Mouse (Mus musculus) myocyte (in vitro differentiated cells): ENCODE results near the gene Popdc3. TPM values are rescaled to one million over a fixed set of nuclear protein-coding genes. Genes with fewer than 3 reads are reported as not detected.
"Not testable (repeated sequence)": the region's sequence is repeated elsewhere in the genome, so short reads cannot be mapped to it uniquely, and the experiment has no call there.

Experiments
- H3K27me3 ChIP-seq: one replicate; pipeline ENCODE4 v1.6.1; 2011; ENCODE audit not compliant: control insufficient read depth, insufficient read depth, insufficient read length
- H3K36me3 ChIP-seq: one replicate; pipeline ENCODE4 v1.6.1; 2011; ENCODE audit not compliant: control insufficient read depth, insufficient read depth
- H3K4me2 ChIP-seq: one replicate; pipeline ENCODE4 v1.6.1; 2011; ENCODE audit warnings: low read depth, control low read depth
- H3K4me3 ChIP-seq: one replicate; pipeline ENCODE4 v1.5.1; 2011; ENCODE audit warnings: mild to moderate bottlenecking, control low read depth, moderate library complexity
- H3K79me2 ChIP-seq: one replicate; pipeline ENCODE4 v1.6.1; 2011; ENCODE audit not compliant: control insufficient read depth, insufficient read depth
- H3ac ChIP-seq: one replicate; pipeline ENCODE4 v1.6.1; 2011; ENCODE audit not compliant: control insufficient read depth, insufficient read length
- CEBPB ChIP-seq: IDR thresholded peaks from 2 replicates; pipeline ENCODE4 v1.6.1; 2011; ENCODE audit warnings: mild to moderate bottlenecking, moderate library complexity; ENCODE audit not compliant: poor library complexity, insufficient read depth, severe bottlenecking
- E2F4 ChIP-seq: IDR thresholded peaks from one replicate; pipeline ENCODE4 v1.6.1; 2011; ENCODE audit warnings: mild to moderate bottlenecking, control low read depth, moderate library complexity; ENCODE audit not compliant: insufficient read depth
- MAX ChIP-seq: IDR thresholded peaks from one replicate; pipeline ENCODE4 v1.6.1; 2011; ENCODE audit warnings: low read depth, mild to moderate bottlenecking, control low read depth
- MYOD1 ChIP-seq, 3 experiments: IDR thresholded peaks; one replicate each; pipeline ENCODE4 v1.6.1; 2011; ENCODE audit warnings: control low read depth in 2 of 3, low read depth in 2 of 3, mild to moderate bottlenecking in 2 of 3, moderate library complexity in 1 of 3; ENCODE audit not compliant: insufficient read length in 2 of 3, control insufficient read depth in 1 of 3
- MYOG ChIP-seq, 3 experiments: IDR thresholded peaks; one replicate each; pipeline ENCODE4 v1.6.1; 2011; ENCODE audit warnings: control low read depth in 2 of 3, low read depth in 2 of 3, mild to moderate bottlenecking in 2 of 3; ENCODE audit not compliant: insufficient read length in 2 of 3, control insufficient read depth in 1 of 3, insufficient read depth in 1 of 3
- POLR2A ChIP-seq: IDR thresholded peaks from one replicate; pipeline ENCODE4 v1.6.1; 2011; ENCODE audit warnings: low read depth, mild to moderate bottlenecking, control low read depth, moderate library complexity; ENCODE audit not compliant: insufficient read length
- POLR2AphosphoS2 ChIP-seq: IDR thresholded peaks from one replicate; pipeline ENCODE4 v1.6.1; 2011; ENCODE audit warnings: low read depth, control low read depth; ENCODE audit not compliant: insufficient read length
- REST ChIP-seq: IDR thresholded peaks from one replicate; pipeline ENCODE4 v1.6.1; 2011; ENCODE audit warnings: mild to moderate bottlenecking, control low read depth, moderate library complexity; ENCODE audit not compliant: insufficient read depth, insufficient read length
- SRF ChIP-seq: IDR thresholded peaks from one replicate; pipeline ENCODE4 v1.6.1; 2011; ENCODE audit warnings: low read depth; ENCODE audit not compliant: control insufficient read depth, insufficient read length
- TCF12 ChIP-seq: IDR thresholded peaks from one replicate; pipeline ENCODE4 v1.6.1; 2011; ENCODE audit warnings: mild to moderate bottlenecking, control low read depth; ENCODE audit not compliant: poor library complexity, insufficient read depth, severe bottlenecking
- TCF3 ChIP-seq: IDR thresholded peaks from one replicate; pipeline ENCODE4 v1.6.1; 2011; ENCODE audit warnings: low read depth, control low read depth; ENCODE audit not compliant: insufficient read length
- USF1 ChIP-seq: IDR thresholded peaks from one replicate; pipeline ENCODE4 v1.6.1; 2011; ENCODE audit warnings: low read depth, mild to moderate bottlenecking, control low read depth, moderate library complexity
- polyA plus RNA-seq: library from polyadenylated mRNA; unstranded; fragments of >200 nt; fragmentation: generic; extraction: Trizol; gene quantifications from one replicate; pipeline ENCODE4 v1.2.1, GENCODE M21; 2012; ENCODE audit warnings: missing spikeins

Popdc3 gene
- polyA plus RNA-seq = 122 TPM

DNA sequence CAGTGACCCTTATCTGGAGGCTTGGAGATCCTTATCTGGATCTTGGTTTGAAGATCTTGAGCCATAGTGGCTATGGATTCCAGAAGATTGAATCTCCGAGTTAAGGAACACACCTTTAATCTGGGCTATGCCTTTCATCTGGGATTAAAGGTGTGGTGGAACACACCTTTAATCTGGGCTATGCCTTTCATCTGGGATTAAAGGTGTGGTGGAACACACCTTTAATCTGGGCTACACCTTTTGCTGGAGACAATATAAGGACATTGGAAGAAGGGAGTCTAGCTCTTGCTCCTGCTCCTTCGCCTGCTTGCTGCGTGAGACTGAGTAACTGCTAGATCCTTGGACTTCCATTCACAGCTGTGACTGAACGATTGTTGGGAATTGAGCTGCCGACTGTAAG is at the start of gene Popdc3:
Popdc3 (plus strand) TSS at position 301 of the 400 bp plus-strand sequence.
- not testable (repeated sequence) for H3K4me3 ChIP-seq, H3K27me3 ChIP-seq, H3K36me3 ChIP-seq, H3K79me2 ChIP-seq, H3K4me2 ChIP-seq, H3ac ChIP-seq

DNA sequence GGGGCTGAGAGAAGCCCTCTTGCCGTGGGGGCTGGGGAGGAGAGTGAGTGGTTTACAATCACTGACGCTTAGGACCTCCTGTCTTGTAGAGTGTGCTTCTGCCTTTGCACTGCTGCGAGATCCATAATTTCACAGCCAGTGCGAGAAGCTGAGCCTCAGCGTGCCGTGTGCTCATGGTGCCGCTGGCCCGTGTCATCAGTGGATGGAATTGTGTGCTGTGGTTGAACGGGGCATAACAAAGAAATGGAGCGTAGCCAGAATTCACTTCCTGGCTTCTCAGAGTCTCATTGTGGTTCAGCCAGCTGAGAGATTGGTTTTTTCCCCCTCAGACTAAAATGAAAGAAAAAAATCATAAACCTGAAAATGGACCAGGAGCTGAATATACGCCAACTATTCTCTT is 48.8 kb upstream of the Popdc3 start:
- Histone ChIP-seq H3K79me2 (peaks cover 13% of the 10 kb centered on the region), H3K4me3 (no peak overlapping the region), H3K36me3 (peaks cover 45% of the 10 kb centered on the region), H3K27me3 (no peaks in the 10 kb centered on the region), H3ac (no peak overlapping the region), H3K4me2 (no peak overlapping the region)
- no peak for TF ChIP-seq E2F4
- no peak for TF ChIP-seq USF1
- TF ChIP-seq MYOG (IDR thresholded peaks at IDR 0.05; ENCODE audit: control insufficient read depth in 1 of 3, insufficient read depth in 1 of 3, insufficient read length in 2 of 3, low read depth in 2 of 3) = no peak
- TF ChIP-seq SRF = no peak
- TF ChIP-seq POLR2A = no peak
- TF ChIP-seq REST = no peak
- TF ChIP-seq TCF12 = no peak
- no peak for TF ChIP-seq TCF3
- TF ChIP-seq CEBPB = no peak
- no peak for TF ChIP-seq POLR2AphosphoS2
- no peak for TF ChIP-seq MYOD1 (IDR thresholded peaks at IDR 0.05; ENCODE audit: control insufficient read depth in 1 of 3, insufficient read length in 2 of 3, low read depth in 2 of 3)
- TF ChIP-seq MAX = no peak

DNA sequence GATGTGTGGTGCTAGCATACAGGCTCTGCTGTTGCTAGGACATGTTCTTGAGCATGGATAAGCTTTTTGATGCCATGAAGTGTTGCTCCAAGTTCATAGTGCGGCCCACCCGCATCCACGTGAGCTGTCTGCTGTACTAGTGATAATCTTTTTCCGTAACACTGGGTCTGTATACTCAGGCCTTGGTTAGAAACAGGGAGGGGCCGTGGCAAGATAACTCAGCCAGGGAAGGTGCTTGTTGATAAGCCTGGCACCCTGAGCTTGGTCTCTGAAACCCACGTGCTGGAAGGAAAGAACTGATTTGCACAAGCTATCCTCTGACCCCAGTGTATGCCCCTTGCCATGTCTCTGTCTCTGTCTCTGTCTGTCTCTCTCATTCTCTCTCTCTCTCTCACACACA is 47.9 kb upstream of the Popdc3 start:
- H3K27me3 ChIP-seq = no peaks in the 10 kb centered on the region
- no peak overlapping the region for H3K4me2 ChIP-seq
- H3K79me2 ChIP-seq = peaks cover 17% of the 10 kb centered on the region
- H3K36me3 ChIP-seq = peaks cover 36% of the 10 kb centered on the region
- TF ChIP-seq MAX (no peak), E2F4 (no peak), TCF3 (no peak), REST (no peak), MYOG (IDR thresholded peaks at IDR 0.05; ENCODE audit: control insufficient read depth in 1 of 3, insufficient read depth in 1 of 3, insufficient read length in 2 of 3, low read depth in 2 of 3) (no peak), CEBPB (no peak), USF1 (no peak), SRF (no peak)
- H3ac ChIP-seq = no peak overlapping the region
- H3K4me3 ChIP-seq = no peak overlapping the region

DNA sequence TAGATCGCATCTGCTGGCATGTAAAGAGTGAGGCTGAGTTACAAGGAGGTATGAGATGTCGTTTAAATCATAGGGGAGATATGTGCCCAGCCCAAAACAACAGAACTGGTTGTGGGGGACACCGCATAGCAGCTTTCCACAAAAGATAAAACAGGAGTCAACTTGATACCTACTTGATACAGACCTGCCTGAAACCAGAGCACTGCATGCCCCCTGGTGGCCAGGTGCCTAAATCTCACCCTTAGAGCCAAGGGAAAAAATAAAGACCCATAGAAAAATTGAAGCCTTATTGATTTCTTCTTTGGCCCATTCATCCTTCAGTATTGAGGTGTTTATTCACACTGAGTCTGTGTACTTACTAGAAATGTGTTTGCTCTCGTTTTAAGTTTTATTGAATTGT is 45.5 kb upstream of the Popdc3 start:
- H3K4me2 ChIP-seq = no peak overlapping the region

DNA sequence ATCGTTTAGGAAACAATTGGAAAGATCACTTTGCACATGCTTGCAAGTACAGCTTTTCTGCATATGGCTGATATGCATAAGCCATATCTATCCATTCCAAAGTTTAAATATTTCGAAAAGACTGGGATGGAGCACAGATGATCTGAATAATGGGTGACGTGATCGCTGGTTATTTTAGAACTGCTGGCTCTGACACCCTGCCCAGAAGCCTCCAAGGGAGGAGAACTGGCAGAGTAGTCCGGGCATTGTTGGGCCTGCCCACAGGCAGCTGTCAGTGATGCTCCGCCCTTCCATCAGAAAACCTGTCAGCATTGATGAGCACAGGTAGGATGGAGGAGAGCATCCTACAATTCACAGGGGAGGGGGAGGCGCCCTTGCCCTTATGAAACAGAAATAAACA is 41.1 kb upstream of the Popdc3 start:
- H3K4me3 ChIP-seq = no peak overlapping the region
- peaks cover 19% of the 10 kb centered on the region for H3K36me3 ChIP-seq
- no peak for TF ChIP-seq E2F4
- no peak for TF ChIP-seq USF1
- TF ChIP-seq TCF12 = no peak
- TF ChIP-seq REST = no peak
- no peak for TF ChIP-seq CEBPB
- no peak for TF ChIP-seq POLR2A
- TF ChIP-seq TCF3 = no peak
- no peak for TF ChIP-seq POLR2AphosphoS2
- no peak for TF ChIP-seq MAX
- no peak for TF ChIP-seq MYOD1 (IDR thresholded peaks at IDR 0.05; ENCODE audit: control insufficient read depth in 1 of 3, insufficient read length in 2 of 3, low read depth in 2 of 3)
- TF ChIP-seq MYOG (IDR thresholded peaks at IDR 0.05; ENCODE audit: control insufficient read depth in 1 of 3, insufficient read depth in 1 of 3, insufficient read length in 2 of 3, low read depth in 2 of 3) = no peak
- no peak for TF ChIP-seq SRF

More for the DNA sequence above, 45.5 kb upstream of the Popdc3 start:
- Histone ChIP-seq H3K79me2 (peaks cover 17% of the 10 kb centered on the region), H3ac (no peak overlapping the region), H3K36me3 (peaks cover 38% of the 10 kb centered on the region), H3K27me3 (no peaks in the 10 kb centered on the region), H3K4me3 (no peak overlapping the region)
- TF ChIP-seq USF1 = no peak
- no peak for TF ChIP-seq TCF12
- no peak for TF ChIP-seq REST
- no peak for TF ChIP-seq SRF
- TF ChIP-seq MAX = no peak
- no peak for TF ChIP-seq TCF3

More for the DNA sequence above, 41.1 kb upstream of the Popdc3 start:
- H3K4me2 ChIP-seq = no peak overlapping the region
- H3K79me2 ChIP-seq = peaks cover 17% of the 10 kb centered on the region
- no peak overlapping the region for H3ac ChIP-seq
- no peaks in the 10 kb centered on the region for H3K27me3 ChIP-seq
